Mouse (Mus musculus): Measurements from ENCODE around the gene Rrp9. TPM values are rescaled to one million over a fixed set of nuclear protein-coding genes. Genes with fewer than 3 reads are reported as not detected.
"Not testable (repeated sequence)": the region's sequence is repeated elsewhere in the genome, so short reads cannot be mapped to it uniquely, and the experiment has no call there.

Rrp9 gene
- polyA plus RNA-seq, 1 experiment from 2014 or later = 46.2 TPM

DNA sequence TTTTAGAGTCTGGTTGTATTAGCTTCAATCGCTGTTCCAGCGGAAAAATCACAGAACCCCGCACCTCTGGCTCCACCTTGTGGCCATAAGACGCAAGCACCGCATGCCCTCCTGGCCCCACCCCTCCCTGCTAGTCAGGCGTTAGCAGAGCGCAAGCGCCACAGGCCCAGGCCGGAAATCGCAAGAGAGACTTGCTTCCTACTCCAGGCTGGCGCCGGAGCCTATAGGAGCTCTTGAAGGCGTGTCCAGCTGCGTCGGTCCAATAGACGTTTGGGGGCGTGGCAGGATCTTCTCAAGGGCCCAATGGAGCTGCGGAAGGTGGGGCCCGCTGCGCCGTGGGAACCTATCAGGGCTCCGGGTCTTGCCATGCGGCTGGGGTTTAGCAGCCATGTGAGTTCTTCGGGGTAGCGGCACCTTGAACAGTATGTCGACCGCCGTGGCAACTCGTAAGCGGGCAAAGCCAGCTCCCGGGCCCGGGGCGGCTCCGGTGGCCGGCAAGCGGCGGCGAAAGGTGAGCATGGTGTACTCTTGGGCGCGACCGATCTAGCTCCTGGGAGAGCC is 1.2 kb downstream of the Rrp9 start, which contains the start of gene Parp3:
Gene Parp3, minus strand, starts transcription at position 26 of the 561 bp plus-strand sequence.
- H3K27me3 ChIP-seq = no peaks in the 10 kb centered on the region
- WGBS = 0% methylated on average over 41 of the region's 41 CpGs
- H3K9ac ChIP-seq (replicated peaks) = peak within 1 kb of the TSS; percentile 78
- ATAC-seq = peak; percentile 99
- H3K4me1 ChIP-seq (replicated peaks) = peaks cover 38% of the 10 kb centered on the region
- H3K9me3 ChIP-seq = no peaks in the 10 kb centered on the region
- H3K4me3 ChIP-seq (replicated peaks) = peak within 1 kb of the TSS; percentile 84
- H3K36me3 ChIP-seq = peaks cover 18% of the 10 kb centered on the region
- H3K4me2 ChIP-seq (replicated peaks) = peak within 1 kb of the TSS; percentile 99
- no peak within 1 kb of the TSS for H3K27ac ChIP-seq

DNA sequence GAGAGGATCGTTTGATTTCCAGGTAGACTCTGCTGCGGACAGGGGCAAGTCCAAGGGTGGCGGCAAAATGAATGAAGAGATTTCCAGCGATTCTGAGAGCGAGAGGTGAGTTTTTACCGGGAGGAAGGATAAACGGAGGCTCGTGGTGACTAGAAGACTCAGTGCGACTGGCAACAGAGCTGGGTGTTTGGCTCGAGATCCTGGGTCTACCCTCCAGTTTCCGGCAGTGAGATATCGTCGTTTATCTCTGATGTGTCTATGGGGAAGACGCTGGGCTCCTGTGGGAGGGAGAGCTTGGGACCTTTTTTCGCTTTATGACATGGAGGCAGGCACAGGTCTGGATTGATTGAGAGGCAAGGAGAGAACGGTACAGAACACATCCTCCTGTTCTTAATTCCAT is 1.9 kb downstream of the Rrp9 start:
- ATAC-seq = no peak
- 4% methylated on average over 16 of the region's 16 CpGs for WGBS
- peaks cover 20% of the 10 kb centered on the region for H3K36me3 ChIP-seq
- H3K9me3 ChIP-seq = no peaks in the 10 kb centered on the region
- H3K27me3 ChIP-seq = no peaks in the 10 kb centered on the region
- peak overlapping the region; percentile 99 for H3K4me2 ChIP-seq (replicated peaks)
- H3K4me1 ChIP-seq (replicated peaks) = peaks cover 36% of the 10 kb centered on the region
- peak overlapping the region; percentile 78 for H3K9ac ChIP-seq (replicated peaks)
- H3K27ac ChIP-seq = no peak overlapping the region
- peak overlapping the region; percentile 84 for H3K4me3 ChIP-seq (replicated peaks)

DNA sequence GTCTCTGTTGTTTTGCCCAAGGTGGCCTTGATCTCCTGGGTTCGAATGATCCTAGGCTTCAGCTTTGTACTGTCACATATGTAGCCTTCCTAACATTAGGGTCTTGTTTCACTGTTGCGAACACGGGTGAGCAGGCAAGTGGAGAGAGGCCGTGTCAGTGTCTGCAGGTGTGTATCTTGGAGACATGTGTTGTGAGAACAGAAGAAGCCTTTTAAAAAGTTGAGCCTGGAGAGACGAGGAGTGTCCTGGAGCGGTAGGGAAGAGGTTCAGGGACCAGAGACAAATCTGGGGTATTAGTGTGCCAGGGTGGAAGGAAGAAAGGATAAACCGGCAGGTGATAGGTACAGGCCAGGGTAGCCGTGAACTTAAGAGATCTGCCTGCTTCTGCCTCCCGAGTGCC is 2.3 kb downstream of the Rrp9 start:
- no peak overlapping the region for H3K27ac ChIP-seq
- H3K4me1 ChIP-seq (replicated peaks) = peaks cover 36% of the 10 kb centered on the region
- H3K9me3 ChIP-seq = no peaks in the 10 kb centered on the region
- WGBS = 84% methylated on average over 9 of the region's 9 CpGs
- H3K9ac ChIP-seq (replicated peaks) = peak overlapping the region; percentile 78
- peak overlapping the region; percentile 99 for H3K4me2 ChIP-seq (replicated peaks)
- no peak for ATAC-seq
- peak overlapping the region; percentile 84 for H3K4me3 ChIP-seq (replicated peaks)
- no peaks in the 10 kb centered on the region for H3K27me3 ChIP-seq
- H3K36me3 ChIP-seq = peaks cover 25% of the 10 kb centered on the region

DNA sequence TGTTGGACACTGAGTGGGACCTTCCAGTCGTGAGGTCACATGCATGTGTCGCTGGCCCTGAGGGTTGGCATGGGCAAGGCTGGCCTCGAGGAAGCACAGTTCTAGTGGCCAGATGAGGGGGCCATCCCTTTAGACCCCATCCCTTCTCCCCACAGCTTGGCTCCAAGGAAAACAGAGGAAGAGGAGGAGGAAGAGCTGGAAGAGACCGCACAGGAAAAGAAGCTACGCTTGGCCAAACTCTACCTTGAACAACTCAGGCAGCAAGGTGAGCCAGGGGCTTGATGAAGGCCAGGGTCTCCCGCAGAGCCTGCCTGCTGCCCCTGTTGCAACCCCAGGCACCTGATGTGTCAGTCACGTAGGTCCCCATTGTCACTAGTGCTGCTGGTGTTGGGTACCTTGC is 4.8 kb downstream of the Rrp9 start:
- Histone ChIP-seq H3K9ac (replicated peaks) (no peak overlapping the region), H3K4me3 (replicated peaks) (no peak overlapping the region), H3K9me3 (no peaks in the 10 kb centered on the region), H3K4me2 (replicated peaks) (no peak overlapping the region), H3K36me3 (peaks cover 49% of the 10 kb centered on the region), H3K27me3 (no peaks in the 10 kb centered on the region), H3K27ac (no peak overlapping the region), H3K4me1 (replicated peaks) (peaks cover 21% of the 10 kb centered on the region)
- no peak for ATAC-seq
- 94% methylated on average over 7 of the region's 7 CpGs for WGBS

DNA sequence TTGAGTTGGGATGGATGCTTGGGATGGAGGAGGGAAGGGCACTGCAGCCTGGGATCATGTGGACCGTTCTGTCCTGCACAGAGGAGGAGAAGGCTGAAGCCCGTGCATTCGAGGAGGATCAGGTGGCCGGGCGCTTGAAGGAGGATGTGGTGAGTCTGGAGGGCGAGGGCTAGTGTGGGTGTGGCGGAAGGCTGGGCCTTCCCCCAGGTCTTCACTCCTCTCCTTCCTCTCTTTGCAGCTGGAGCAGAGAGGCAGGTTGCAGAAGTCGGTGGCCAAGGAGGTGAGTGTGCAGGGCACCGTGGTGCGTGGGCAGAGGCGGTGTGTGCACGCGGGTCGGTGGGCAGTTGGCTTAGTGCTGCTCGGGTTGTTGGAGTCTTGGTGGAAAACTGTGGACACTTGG is 5.3 kb downstream of the Rrp9 start:
- H3K4me1 ChIP-seq (replicated peaks) = peaks cover 20% of the 10 kb centered on the region
- no peak overlapping the region for H3K4me2 ChIP-seq (replicated peaks)
- ATAC-seq = no peak
- H3K36me3 ChIP-seq = peaks cover 55% of the 10 kb centered on the region
- no peak overlapping the region for H3K27ac ChIP-seq
- 96% methylated on average over 15 of the region's 15 CpGs for WGBS
- H3K9me3 ChIP-seq = no peaks in the 10 kb centered on the region
- no peak overlapping the region for H3K9ac ChIP-seq (replicated peaks)
- no peaks in the 10 kb centered on the region for H3K27me3 ChIP-seq
- no peak overlapping the region for H3K4me3 ChIP-seq (replicated peaks)

DNA sequence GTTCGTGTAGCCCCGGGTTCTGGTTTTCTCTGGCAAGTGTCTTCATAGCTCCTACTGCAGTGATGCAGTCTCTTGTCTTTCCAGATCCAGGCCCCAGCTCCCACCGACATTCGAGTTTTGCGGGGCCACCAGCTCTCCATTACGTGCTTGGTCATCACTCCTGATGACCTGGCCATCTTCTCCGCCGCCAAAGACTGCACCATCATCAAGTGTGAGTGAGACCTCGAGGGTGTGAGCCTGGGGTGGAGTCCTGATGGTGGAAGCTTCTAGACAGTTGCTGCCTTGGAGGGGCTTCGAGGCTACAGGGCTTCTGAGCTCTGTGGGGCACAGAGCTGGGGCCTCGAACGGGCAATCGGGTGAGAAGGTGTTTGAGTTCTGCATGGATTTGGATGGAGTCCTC is 5.9 kb downstream of the Rrp9 start:
- Histone ChIP-seq H3K9me3 (no peaks in the 10 kb centered on the region), H3K36me3 (peaks cover 59% of the 10 kb centered on the region), H3K27me3 (no peaks in the 10 kb centered on the region), H3K27ac (no peak overlapping the region), H3K9ac (replicated peaks) (no peak overlapping the region), H3K4me2 (replicated peaks) (no peak overlapping the region), H3K4me1 (replicated peaks) (peaks cover 14% of the 10 kb centered on the region), H3K4me3 (replicated peaks) (no peak overlapping the region)
- ATAC-seq = no peak
- WGBS = 93% methylated on average over 13 of the region's 13 CpGs

DNA sequence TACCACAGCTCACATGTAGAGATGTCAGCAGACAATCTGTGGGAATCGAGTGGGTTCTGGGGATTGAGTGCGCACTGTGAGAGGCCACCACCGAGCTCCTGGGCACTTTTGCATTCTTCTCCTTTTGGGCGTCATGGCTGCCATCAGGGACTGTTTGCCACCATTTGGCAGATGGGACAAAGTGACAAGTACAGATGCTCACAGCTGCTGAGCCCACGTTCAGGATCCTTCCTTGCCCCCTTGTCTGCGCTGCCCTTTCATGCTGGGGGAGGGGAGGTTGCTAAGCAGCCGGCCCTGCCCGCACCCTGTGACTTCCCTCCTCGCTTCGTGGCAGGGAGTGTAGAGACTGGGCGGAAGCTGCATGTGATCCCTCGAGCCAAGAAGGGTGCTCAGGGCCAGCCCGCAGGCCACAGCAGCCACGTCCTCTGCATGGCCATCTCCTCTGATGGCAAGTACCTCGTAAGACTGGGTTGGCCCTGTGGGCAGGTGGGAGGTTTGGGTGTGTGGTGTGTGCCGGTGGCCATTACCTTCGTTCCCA is 6.9 kb downstream of the Rrp9 start:
- H3K27me3 ChIP-seq = no peaks in the 10 kb centered on the region
- ATAC-seq = no peak
- H3K27ac ChIP-seq = no peak overlapping the region
- H3K4me3 ChIP-seq (replicated peaks) = no peak overlapping the region
- no peak overlapping the region for H3K9ac ChIP-seq (replicated peaks)
- H3K9me3 ChIP-seq = no peaks in the 10 kb centered on the region
- H3K4me2 ChIP-seq (replicated peaks) = no peak overlapping the region
- H3K4me1 ChIP-seq (replicated peaks) = peaks cover 11% of the 10 kb centered on the region
- peaks cover 59% of the 10 kb centered on the region for H3K36me3 ChIP-seq
- WGBS = 89% methylated on average over 17 of the region's 17 CpGs

DNA sequence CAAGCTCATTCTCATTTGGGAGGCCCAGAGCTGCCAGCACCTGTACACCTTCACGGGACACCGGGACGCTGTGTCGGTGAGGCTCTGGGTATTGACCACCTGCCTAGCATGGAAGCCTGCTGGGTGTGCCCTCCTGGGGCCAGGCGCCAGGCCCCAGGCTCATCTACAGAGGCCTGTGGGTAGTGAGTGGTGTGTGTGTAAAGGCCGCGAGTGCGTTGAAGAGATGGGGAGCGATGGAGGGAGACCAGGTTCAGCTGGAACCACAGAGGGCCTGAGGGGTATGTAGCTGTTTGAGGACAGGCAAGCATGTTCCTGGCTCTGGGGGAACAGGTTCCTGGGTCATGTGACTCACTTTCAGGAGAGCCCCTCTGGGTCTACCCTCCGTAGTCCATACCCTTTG is 7.4 kb downstream of the Rrp9 start:
- no peak for ATAC-seq
- 95% methylated on average over 10 of the region's 10 CpGs for WGBS
- H3K4me3 ChIP-seq (replicated peaks) = no peak overlapping the region
- H3K27ac ChIP-seq = no peak overlapping the region
- H3K9me3 ChIP-seq = no peaks in the 10 kb centered on the region
- H3K4me2 ChIP-seq (replicated peaks) = no peak overlapping the region
- H3K36me3 ChIP-seq = peaks cover 59% of the 10 kb centered on the region
- no peaks in the 10 kb centered on the region for H3K27me3 ChIP-seq
- H3K4me1 ChIP-seq (replicated peaks) = peaks cover 6% of the 10 kb centered on the region
- no peak overlapping the region for H3K9ac ChIP-seq (replicated peaks)

DNA sequence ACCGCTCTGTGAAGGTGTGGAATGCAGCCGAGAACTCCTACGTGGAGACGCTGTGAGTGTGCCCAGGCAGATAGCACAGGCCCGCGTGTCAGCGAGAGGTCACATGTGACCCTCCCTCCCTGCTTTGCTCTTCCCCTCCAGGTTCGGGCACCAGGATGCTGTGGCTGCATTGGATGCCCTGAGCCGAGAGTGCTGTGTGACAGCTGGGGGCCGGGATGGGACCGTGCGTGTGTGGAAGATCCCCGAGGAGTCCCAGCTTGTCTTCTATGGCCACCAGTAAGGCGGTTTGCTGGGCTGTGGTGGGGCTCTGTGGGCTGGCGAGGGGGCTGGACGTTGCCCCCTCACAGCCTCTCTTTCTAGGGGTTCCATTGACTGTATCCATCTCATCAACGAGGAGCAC is 7.8 kb downstream of the Rrp9 start:
- WGBS = 93% methylated on average over 17 of the region's 17 CpGs
- no peak overlapping the region for H3K4me3 ChIP-seq (replicated peaks)
- no peak overlapping the region for H3K27ac ChIP-seq
- H3K36me3 ChIP-seq = peaks cover 59% of the 10 kb centered on the region
- H3K9ac ChIP-seq (replicated peaks) = no peak overlapping the region
- no peak overlapping the region for H3K4me2 ChIP-seq (replicated peaks)
- ATAC-seq = no peak
- no peaks in the 10 kb centered on the region for H3K9me3 ChIP-seq
- H3K4me1 ChIP-seq (replicated peaks) = peaks cover 1% of the 10 kb centered on the region
- H3K27me3 ChIP-seq = no peaks in the 10 kb centered on the region

DNA sequence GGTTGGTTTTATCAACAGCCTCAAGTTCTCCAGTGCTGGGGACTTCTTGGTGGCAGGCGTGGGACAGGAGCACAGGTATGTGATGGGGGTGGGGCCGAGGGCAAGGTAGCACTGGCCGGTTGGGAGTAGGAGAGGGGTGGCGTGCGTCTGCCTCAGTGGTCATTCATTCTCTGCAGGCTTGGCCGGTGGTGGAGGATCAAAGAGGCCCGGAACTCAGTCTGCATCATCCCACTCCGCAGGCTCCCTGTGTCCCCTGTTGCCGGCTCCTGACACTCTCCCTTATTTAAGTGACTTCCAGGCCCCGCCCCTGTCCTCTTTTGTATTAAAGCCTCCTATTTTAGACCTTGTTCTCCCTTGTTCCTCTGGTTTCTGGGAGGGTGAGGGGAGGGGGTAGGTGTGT is 9.3 kb downstream of the Rrp9 start:
- no peak overlapping the region for H3K4me2 ChIP-seq (replicated peaks)
- H3K4me3 ChIP-seq (replicated peaks) = no peak overlapping the region
- H3K36me3 ChIP-seq = peaks cover 59% of the 10 kb centered on the region
- no peaks in the 10 kb centered on the region for H3K4me1 ChIP-seq (replicated peaks)
- no peaks in the 10 kb centered on the region for H3K9me3 ChIP-seq
- no peak overlapping the region for H3K27ac ChIP-seq
- no peak overlapping the region for H3K9ac ChIP-seq (replicated peaks)
- 79% methylated on average over 10 of the region's 10 CpGs for WGBS
- no peaks in the 10 kb centered on the region for H3K27me3 ChIP-seq
- ATAC-seq = no peak

DNA sequence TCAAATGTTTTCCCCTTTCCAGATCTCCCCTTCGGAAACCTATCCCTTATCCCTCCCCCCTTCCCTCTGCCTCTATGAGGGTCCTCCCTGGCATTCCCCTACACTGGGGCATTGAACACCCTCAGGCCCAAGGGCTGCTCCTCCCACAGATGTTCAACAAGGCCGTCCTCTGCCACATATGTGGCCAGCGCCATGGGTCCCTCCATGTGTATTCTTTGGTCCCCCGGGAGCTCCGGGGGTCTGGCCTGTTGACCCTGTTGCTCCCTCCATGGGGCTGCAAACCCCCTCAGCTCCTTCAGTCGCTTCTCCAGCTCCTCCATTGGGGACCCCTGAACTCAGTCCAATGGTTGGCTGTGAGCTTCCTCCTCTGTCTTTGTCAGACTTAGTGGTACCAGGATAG is 11.8 kb downstream of the Rrp9 start:
- not testable (repeated sequence) for H3K27me3 ChIP-seq; H3K9me3 ChIP-seq; H3K9ac ChIP-seq (replicated peaks); H3K4me2 ChIP-seq (replicated peaks); H3K4me1 ChIP-seq (replicated peaks); H3K27ac ChIP-seq; ATAC-seq; H3K4me3 ChIP-seq (replicated peaks)
- H3K36me3 ChIP-seq = peaks cover 39% of the 10 kb centered on the region
- 86% methylated on average over 6 of the region's 6 CpGs for WGBS

DNA sequence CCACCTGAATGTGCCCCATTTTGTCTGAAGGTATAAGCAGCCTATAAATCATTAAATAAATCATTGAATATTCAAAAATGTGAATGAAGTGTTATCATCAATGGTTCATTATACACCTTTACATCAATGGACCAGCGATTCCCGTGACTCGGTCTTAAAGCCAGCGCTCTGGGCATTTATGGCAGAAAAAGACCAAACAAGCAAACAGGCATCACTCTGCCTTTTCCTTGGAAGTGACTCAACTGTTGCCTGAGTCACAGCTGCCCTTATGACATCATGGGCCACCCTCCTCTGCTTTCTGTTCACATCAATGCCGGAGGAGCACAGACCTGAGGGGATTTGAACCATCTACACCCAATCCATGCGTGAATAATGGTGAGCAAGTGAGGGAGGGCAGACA is 23.9 kb downstream of the Rrp9 start, which contains the start of gene Iqcf1:
Gene Iqcf1, plus strand, starts transcription at position 301 of the 400 bp plus-strand sequence.
- Histone ChIP-seq H3K4me2 (replicated peaks) (no peak within 1 kb of the TSS), H3K9ac (replicated peaks) (no peak within 1 kb of the TSS), H3K4me3 (replicated peaks) (no peak within 1 kb of the TSS), H3K27ac (no peak within 1 kb of the TSS), H3K36me3 (no peaks in the 10 kb centered on the region), H3K9me3 (no peaks in the 10 kb centered on the region), H3K4me1 (replicated peaks) (no peaks in the 10 kb centered on the region), H3K27me3 (no peaks in the 10 kb centered on the region)
- WGBS = 94% methylated on average over 6 of the region's 6 CpGs
- no peak for ATAC-seq

DNA sequence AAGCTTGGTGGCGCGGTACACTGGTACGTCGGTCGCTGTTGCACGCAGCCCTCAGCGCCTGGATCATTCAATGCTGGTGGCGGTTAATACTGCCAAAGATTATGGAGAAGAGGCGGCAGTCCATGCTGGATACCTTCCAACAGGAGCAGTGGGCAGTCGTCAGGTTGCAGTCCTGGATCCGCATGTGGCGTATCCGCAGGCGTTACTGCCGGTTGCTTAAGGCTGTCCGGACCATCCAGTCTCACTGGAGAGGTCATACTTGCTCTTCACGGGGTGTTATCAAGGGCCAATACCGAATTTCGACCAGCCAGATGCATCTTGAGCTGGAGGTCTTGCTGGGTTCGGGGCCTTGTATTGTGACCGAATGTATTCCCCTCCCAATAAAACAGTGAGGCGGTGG is 26.1 kb downstream of the Rrp9 start:
- Histone ChIP-seq H3K4me2 (replicated peaks) (no peak overlapping the region), H3K27me3 (no peaks in the 10 kb centered on the region), H3K36me3 (no peaks in the 10 kb centered on the region), H3K9me3 (no peaks in the 10 kb centered on the region), H3K4me1 (replicated peaks) (no peaks in the 10 kb centered on the region), H3K9ac (replicated peaks) (no peak overlapping the region), H3K27ac (no peak overlapping the region), H3K4me3 (replicated peaks) (no peak overlapping the region)
- ATAC-seq = no peak
- 91% methylated on average over 22 of the region's 22 CpGs for WGBS
